10 mouse cellular contexts compared by ENCODE assay signal in the genomic region with DNA sequence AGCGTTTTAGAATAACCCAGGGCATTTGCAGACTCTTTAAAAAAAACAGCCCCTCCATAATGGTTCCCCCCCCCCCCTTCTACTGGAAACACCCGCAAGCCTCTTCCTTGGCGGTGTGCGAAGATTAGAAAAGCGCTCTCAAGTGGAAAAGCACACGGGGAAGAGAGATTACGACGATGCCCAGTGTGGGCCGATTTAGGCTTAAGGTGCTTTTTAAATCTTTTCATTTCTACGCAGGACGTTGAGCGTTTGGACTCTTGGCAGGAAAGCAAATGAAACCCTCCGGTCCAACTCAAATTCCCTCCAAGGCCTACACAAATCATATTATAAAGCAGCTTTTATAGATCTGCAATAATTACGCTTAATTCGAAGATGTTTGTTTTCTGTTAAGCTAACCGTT. TPM values are rescaled to one million over a fixed set of nuclear protein-coding genes. Genes with fewer than 3 reads are reported as not detected.
DNase-seq lines count a peak whose midpoint lies in the region; ATAC-seq and TF ChIP-seq lines count a peak whose summit lies in the region.
"Had no signal": no experiment of that assay in that cellular context is flagged by ENCODE, and none has a peak within 500 bp of the region (broad histone marks: within the 10 kb centered on the region; RNA-seq: fewer than 3 reads in every experiment).

No protein-coding gene starts in this region.

- no peak for TF ChIP-seq CTCF in left cerebral cortex, adult 2 months (IDR thresholded peaks at IDR 0.05)

- no peak overlapping the region for H3K27ac ChIP-seq in left cerebral cortex, adult 2 months
- peak overlapping the region; percentile 48 for H3K27ac ChIP-seq in forebrain, embryonic 13.5 days
- peak overlapping the region; percentile 98 for H3K27ac ChIP-seq in limb, embryonic 12.5 days
- peak overlapping the region; percentile 43 for H3K27ac ChIP-seq in neural tube, embryonic 15.5 days (replicated peaks)

- H3K9me3 ChIP-seq in forebrain, embryonic 13.5 days (replicated peaks), result no peaks in the 10 kb centered on the region
- H3K9me3 ChIP-seq in limb, embryonic 12.5 days, result no peaks in the 10 kb centered on the region
- no peaks in the 10 kb centered on the region for H3K9me3 ChIP-seq in neural tube, embryonic 15.5 days (replicated peaks)

- H3K4me3 ChIP-seq in left cerebral cortex, adult 2 months, result peak overlapping the region; percentile 26; the same call in 1 of the 2 replicates
- peak overlapping the region; percentile 28 for H3K4me3 ChIP-seq in forebrain, embryonic 13.5 days
- H3K4me3 ChIP-seq in limb, embryonic 12.5 days (replicated peaks), result peak overlapping the region; percentile 34
- H3K4me3 ChIP-seq in neural tube, embryonic 15.5 days (replicated peaks), result peak overlapping the region; percentile 30

- no peak for DNase-seq in left cerebral cortex, adult 2 months (ENCODE audit: extremely low spot score in 1 of 2, low spot score in 2 of 2)
- DNase-seq in left cerebral cortex, postnatal 14 days (ENCODE audit: low spot score in 2 of 2), result no peak
- DNase-seq in layer of hippocampus, adult 11-12 months (ENCODE audit: low spot score), result no peak
- DNase-seq in kidney, postnatal 14 days, result no peak
- DNase-seq in left cerebral cortex, adult 8-10 months (ENCODE audit: low spot score in 2 of 2), result no peak
- DNase-seq: thymus, postnatal 36 days had no signal

- intact Hi-C loops in left cerebral cortex, adult 2 months (cut with DNase I), result loop anchor here (2.0 to 5.0 kb wide), 2 partner anchors 30 to 133 kb away; partner anchors contain the start of gene Axin2
- intact Hi-C loops in left cerebral cortex, postnatal 14 days (cut with DNase I), result no loop called here

- peak; percentile 28; the same call in 1 of the 2 replicates for ATAC-seq in forebrain, embryonic 13.5 days
- ATAC-seq in limb, embryonic 12.5 days (ENCODE audit: insufficient number of reproducible peaks, insufficient read depth, low FRiP score, low TSS enrichment, low read depth), result no peak
- ATAC-seq in neural tube, embryonic 15.5 days (ENCODE audit: low FRiP score), result no peak

- peak overlapping the region; percentile 48 for H3K9ac ChIP-seq in forebrain, embryonic 13.5 days
- H3K9ac ChIP-seq in limb, embryonic 12.5 days (replicated peaks), result no peak overlapping the region; the same call in 1 of the 2 replicates
- H3K9ac ChIP-seq in neural tube, embryonic 15.5 days (replicated peaks), result peak overlapping the region; percentile 14

- WGBS in forebrain, embryonic 13.5 days, result 7% methylated on average over 16 of the region's 16 CpGs
- 9% methylated on average over 16 of the region's 16 CpGs for WGBS in limb, embryonic 12.5 days
- WGBS in neural tube, embryonic 15.5 days, result 11% methylated on average over 16 of the region's 16 CpGs

- no peaks in the 10 kb centered on the region for H3K36me3 ChIP-seq in forebrain, embryonic 13.5 days (ENCODE audit: poor library complexity, severe bottlenecking)
- H3K36me3 ChIP-seq in limb, embryonic 12.5 days, result no peaks in the 10 kb centered on the region
- H3K36me3 ChIP-seq in neural tube, embryonic 15.5 days, result no peaks in the 10 kb centered on the region
- H3K36me3 ChIP-seq: G1E had no signal

- peak overlapping the region; percentile 61 for H3K4me2 ChIP-seq in forebrain, embryonic 13.5 days
- H3K4me2 ChIP-seq in limb, embryonic 12.5 days, result peak overlapping the region; percentile 63
- peak overlapping the region; percentile 62 for H3K4me2 ChIP-seq in neural tube, embryonic 15.5 days

- peaks cover 20% of the 10 kb centered on the region for H3K27me3 ChIP-seq in forebrain, embryonic 13.5 days
- no peaks in the 10 kb centered on the region for H3K27me3 ChIP-seq in limb, embryonic 12.5 days
- no peaks in the 10 kb centered on the region for H3K27me3 ChIP-seq in neural tube, embryonic 15.5 days (replicated peaks)

- peaks cover 44% of the 10 kb centered on the region for H3K4me1 ChIP-seq in forebrain, embryonic 13.5 days
- H3K4me1 ChIP-seq in limb, embryonic 12.5 days (replicated peaks), result peaks cover 52% of the 10 kb centered on the region
- H3K4me1 ChIP-seq in neural tube, embryonic 15.5 days, result peaks cover 29% of the 10 kb centered on the region

RNA-seq across cellular contexts. Expression of gene Axin2, which starts 29.6 kb away (rescaled TPM):
- total RNA-seq in left cerebral cortex, adult 2 months (2021), result 10 to 100 TPM; 34.0 to 38.7 TPM
- total RNA-seq in left cerebral cortex, postnatal 14 days (2021), result 10 to 100 TPM; 30.4 to 41.8 TPM
- polyA plus RNA-seq in forebrain, embryonic 13.5 days (2015; fragmentation: Nextera tagmentation; extraction: Ambion mirVana), result 9.6 and 11.4 TPM in 2 replicates
- polyA plus RNA-seq in limb, embryonic 12.5 days (2016; fragmentation: Nextera tagmentation; extraction: Ambion mirVana), result 19.6 and 20.2 TPM in 2 replicates
- polyA plus RNA-seq in neural tube, embryonic 15.5 days (2015; fragmentation: Nextera tagmentation; extraction: Ambion mirVana), result 6.1 and 6.3 TPM in 2 replicates
- total RNA-seq in left cerebral cortex, adult 8-10 months (2022), result 10 to 100 TPM; 36.3 to 40.8 (median 38.0) TPM
- total RNA-seq: G1E had no signal
- polyA plus RNA-seq: G1E had no signal
